Mouse (Mus musculus): Measurements from ENCODE around the gene Chmp3. TPM values are rescaled to one million over a fixed set of nuclear protein-coding genes. Genes with fewer than 3 reads are reported as not detected.

The Chmp3 gene
- total RNA-seq, 2 experiments from 2014 or later: 106 to 110 TPM

DNA sequence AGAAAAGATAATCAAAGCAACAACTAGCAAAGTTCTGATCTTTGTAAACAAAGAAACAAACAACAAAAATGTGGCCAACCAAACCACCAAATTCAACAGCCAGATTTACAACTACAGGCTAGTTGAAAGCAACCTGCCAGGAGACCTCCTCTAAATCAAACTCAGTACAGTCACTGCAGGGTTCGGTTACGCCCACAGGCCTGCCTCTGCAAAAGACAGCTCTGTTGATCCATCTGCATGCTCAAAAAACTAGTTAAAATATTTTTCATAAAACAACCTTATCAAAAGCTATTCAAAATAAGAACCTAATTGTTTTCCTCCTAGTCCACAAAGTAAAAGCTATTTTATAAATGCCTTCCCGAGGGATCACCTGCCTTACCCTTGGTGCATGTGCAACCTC, 64.2 kb downstream of the Chmp3 start:
- DNase-seq (ENCODE audit: low spot score in 2 of 2): peak in 1 of 2 experiments; percentile 43

DNA sequence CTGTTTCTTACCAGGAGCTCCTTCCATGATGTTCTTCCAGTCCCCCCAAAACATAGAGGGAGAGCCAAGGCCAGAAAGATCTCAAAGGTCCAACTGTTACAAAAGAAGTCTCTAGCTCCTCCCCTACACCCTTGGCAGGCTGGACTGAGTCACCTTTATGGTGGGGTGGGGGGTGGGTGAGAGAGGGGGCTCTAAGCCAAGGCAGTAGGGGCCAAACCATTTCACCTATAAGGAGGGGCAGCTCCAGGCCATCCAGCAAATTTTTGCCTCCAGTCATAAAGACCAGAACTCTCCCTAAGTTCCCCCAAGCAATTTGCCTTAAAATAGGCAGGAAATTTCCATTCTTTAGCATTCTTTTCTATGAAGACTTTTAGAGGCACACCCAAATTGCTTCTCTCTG, 65.4 kb downstream of the Chmp3 start:
- DNase-seq (ENCODE audit: low spot score in 2 of 2): no peak

DNA sequence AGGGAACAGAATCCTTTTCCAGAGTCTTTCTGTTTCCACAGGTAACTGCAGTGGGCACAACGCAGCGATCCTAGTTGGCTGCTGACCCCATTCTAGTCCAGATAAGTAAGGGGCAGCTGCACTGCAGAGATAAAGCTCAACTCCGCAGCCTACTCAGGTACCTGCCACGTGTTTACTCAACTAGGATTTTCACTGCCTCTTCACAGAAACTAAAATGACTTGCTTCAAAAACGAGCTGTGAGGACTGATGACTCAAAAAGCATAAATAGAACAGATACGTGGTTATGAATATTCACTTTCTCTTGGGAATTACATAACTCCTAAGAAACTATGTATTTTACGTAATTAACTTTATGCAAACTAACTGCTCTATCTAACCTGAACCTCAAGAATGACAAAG, 66.4 kb downstream of the Chmp3 start:
- DNase-seq (ENCODE audit: low spot score in 2 of 2): peak in 1 of 2 experiments; percentile 23

- DNase-seq (ENCODE audit: low spot score in 2 of 2): no peak
These were observed 69.6 kb downstream of the Chmp3 start for GRCm38 (mm10) chr6:71613225-71613624.

GRCm38 (mm10) chr6:71616959-71617358, 73.4 kb downstream of the Chmp3 start:
- no peak for DNase-seq (ENCODE audit: low spot score in 2 of 2)

DNA sequence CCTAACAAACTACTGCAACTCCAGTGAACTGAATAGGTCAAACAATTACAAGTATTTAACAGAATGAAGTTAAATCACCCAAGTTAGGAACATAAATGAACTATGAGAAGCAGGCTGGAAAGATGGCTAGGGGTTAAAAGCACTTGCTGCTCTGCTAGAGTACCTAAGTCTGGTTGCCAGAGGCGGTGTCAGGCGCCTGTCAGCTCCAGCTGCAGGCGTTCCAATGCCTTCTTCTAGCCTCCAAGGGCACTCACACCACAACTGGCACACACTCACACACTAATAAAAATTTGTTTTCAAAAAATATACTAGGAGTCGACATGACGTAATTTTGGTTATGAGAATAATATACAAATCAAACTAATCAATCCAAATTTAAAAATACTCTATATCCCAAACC, 78.0 kb downstream of the Chmp3 start:
- no peak for DNase-seq (ENCODE audit: low spot score in 2 of 2)

GRCm38 (mm10) chr6:71621981-71622380, 78.4 kb downstream of the Chmp3 start:
- peak; percentile 31 to 35 for DNase-seq (ENCODE audit: low spot score in 2 of 2)

DNA sequence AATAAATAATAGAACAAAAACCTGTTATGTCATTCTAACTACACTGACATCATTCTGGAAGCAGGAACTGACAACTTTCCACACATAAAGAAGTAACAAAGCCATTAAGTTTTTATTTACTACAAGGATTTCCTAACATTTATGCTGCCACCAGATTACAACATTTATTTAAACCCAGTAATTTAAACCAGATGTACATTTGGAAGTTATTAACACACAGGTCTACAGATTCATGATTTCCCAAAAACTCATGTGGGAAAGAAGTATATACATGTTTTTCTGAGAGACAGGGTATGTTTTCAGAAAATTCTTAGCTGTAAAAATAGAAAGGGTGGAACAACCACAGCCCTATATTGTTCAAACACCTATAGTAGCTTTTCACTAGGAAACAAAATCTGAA, 81.1 kb downstream of the Chmp3 start:
- DNase-seq (ENCODE audit: low spot score in 2 of 2): no peak

GRCm38 (mm10) chr6:71625984-71626383, 82.4 kb downstream of the Chmp3 start:
- DNase-seq (ENCODE audit: low spot score in 2 of 2): no peak

- no peak for DNase-seq (ENCODE audit: low spot score in 2 of 2)
These were observed 83.7 kb downstream of the Chmp3 start for GRCm38 (mm10) chr6:71627325-71627724.

DNA sequence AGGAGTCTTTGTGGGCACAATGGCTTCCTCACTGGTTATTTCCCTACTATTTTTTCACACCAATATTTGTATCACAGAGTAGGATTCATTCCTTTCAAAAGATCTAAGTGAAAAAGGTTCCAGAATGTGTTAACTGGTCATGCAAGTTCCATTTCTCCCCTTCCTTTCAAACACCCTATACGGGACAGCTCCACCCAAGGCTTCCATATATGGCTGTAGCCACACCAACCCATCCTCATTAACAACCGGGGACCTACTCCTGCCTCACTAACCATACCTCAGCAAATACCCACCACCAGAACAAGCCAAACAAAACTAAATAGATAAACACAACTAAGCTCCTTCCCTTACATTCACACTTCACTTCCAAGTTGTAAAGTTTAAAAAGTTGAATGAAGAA, 87.6 kb downstream of the Chmp3 start:
- no peak for DNase-seq (ENCODE audit: low spot score in 2 of 2)

GRCm38 (mm10) chr6:71631706-71632461, 88.3 kb downstream of the Chmp3 start:
- peak; percentile 34 to 46 for DNase-seq (ENCODE audit: low spot score in 2 of 2)

Other genes with a start within 250 kb of the Chmp3 start
- gene Smyd1, start 221.6 kb upstream of the Chmp3 start, total RNA-seq (2021): under 1 TPM; 0.16 to 0.70 TPM
- gene Cd8b1, start 221.0 kb upstream of the Chmp3 start, total RNA-seq (2021): not detected
- gene Cd8a, start 170.4 kb upstream of the Chmp3 start, total RNA-seq (2021): not detected
- gene Rmnd5a, start 103.2 kb upstream of the Chmp3 start, total RNA-seq (2021): 100 to 1,000 TPM in 1 of 2 experiments, 10 to 100 TPM in 1; 99.0 to 106 TPM
- gene Rnf103, start 49.9 kb upstream of the Chmp3 start, total RNA-seq (2021): 10 to 100 TPM; 48.6 to 52.3 TPM
- gene Kdm3a, start 89.2 kb downstream of the Chmp3 start, total RNA-seq (2021): 10 to 100 TPM; 50.1 to 53.4 TPM
- gene Reep1, start 163.8 kb downstream of the Chmp3 start, total RNA-seq (2021): 10 to 100 TPM; 84.9 to 85.6 TPM